In genomic region chr11:107509631-107510338, GRCm38 (mm10) we compare ENCODE assay signal across 8 mouse cellular contexts. TPM values are rescaled to one million over a fixed set of nuclear protein-coding genes. Genes with fewer than 3 reads are reported as not detected.
A peak's percentile ranks its signal among the peaks of the same experiment; 100 is the strongest.
DNase-seq lines count a peak whose midpoint lies in the region; ATAC-seq and TF ChIP-seq lines count a peak whose summit lies in the region.

No protein-coding gene starts in this region.

- H3K4me1 ChIP-seq in MEL (ENCODE audit: control insufficient read depth in 1 of 2, insufficient read depth in 2 of 2, low read length in 2 of 2): peaks cover 0 to 4% of the 10 kb centered on the region in 2 experiments; a peak in 2 of 4 replicates
- peaks cover 15% of the 10 kb centered on the region for H3K4me1 ChIP-seq in liver, embryonic 11.5 days (replicated peaks; ENCODE audit: control insufficient read depth, insufficient read depth, low read length)

- H3K4me3 ChIP-seq in MEL (ENCODE audit: control insufficient read depth in 1 of 2, insufficient read depth in 1 of 2, low read depth in 2 of 2, low read length in 2 of 2): peak overlapping the region; percentile 10 to 49; a peak in 3 of 4 replicates
- H3K4me3 ChIP-seq in liver, embryonic 11.5 days (ENCODE audit: low read depth, low read length): no peak overlapping the region

- no peaks in the 10 kb centered on the region for H3K27me3 ChIP-seq in MEL (ENCODE audit: control insufficient read depth in 1 of 2, insufficient read depth in 2 of 2, low read length in 2 of 2)
- H3K27me3 ChIP-seq in liver, embryonic 11.5 days (replicated peaks; ENCODE audit: control insufficient read depth, insufficient read depth, low read length): no peaks in the 10 kb centered on the region

- TF ChIP-seq CTCF in MEL (IDR thresholded peaks at IDR 0.05 in 2 of 3, conservative IDR thresholded peaks at IDR 0.05 in 1 of 3; ENCODE audit: control insufficient read depth in 1 of 3, insufficient read depth in 1 of 3, low read depth in 2 of 3, low read length in 3 of 3, poor library complexity in 1 of 3, severe bottlenecking in 1 of 3): peak; percentile 39 to 65 (median 53)

- peak overlapping the region; percentile 62 for H3K4me2 ChIP-seq in liver, embryonic 11.5 days

- H3K9ac ChIP-seq in MEL (ENCODE audit: control insufficient read depth, low read depth, low read length, poor library complexity, severe bottlenecking): peak overlapping the region; percentile 12; the same call in 1 of the 2 replicates
- no peak overlapping the region for H3K9ac ChIP-seq in liver, embryonic 11.5 days (ENCODE audit: low read depth, low read length)

- WGBS in liver, embryonic 11.5 days: 21% methylated on average over 11 of the region's 11 CpGs

- TF ChIP-seq EP300 in MEL (IDR thresholded peaks at IDR 0.05; ENCODE audit: low read depth in 1 of 2, low read length in 2 of 2): no peak

- no peak for TF ChIP-seq POLR2A in MEL (IDR thresholded peaks at IDR 0.05; ENCODE audit: control insufficient read depth in 1 of 2, insufficient read depth in 1 of 2, low read depth in 1 of 2, low read length in 2 of 2, poor library complexity in 1 of 2)

- H3K27ac ChIP-seq in MEL (ENCODE audit: control insufficient read depth, low read depth, low read length): no peak overlapping the region
- H3K27ac ChIP-seq in liver, embryonic 11.5 days (ENCODE audit: low read depth, low read length): no peak overlapping the region

- no peak; the same call in 1 of the 2 replicates for TF ChIP-seq RAD21 in MEL (IDR thresholded peaks at IDR 0.05; ENCODE audit: low read depth, low read length)

- H3K9me3 ChIP-seq in MEL (replicated peaks; ENCODE audit: insufficient read depth, low read length): no peaks in the 10 kb centered on the region
- H3K9me3 ChIP-seq in liver, embryonic 11.5 days (ENCODE audit: control insufficient read depth, low read length): no peaks in the 10 kb centered on the region

- H3K79me2 ChIP-seq in MEL (ENCODE audit: control insufficient read depth, insufficient read depth, low read length, poor library complexity): no peaks in the 10 kb centered on the region

- ATAC-seq in liver, embryonic 11.5 days (replicated peaks; ENCODE audit: low FRiP score): 0 out of 2 replicates have a peak, but pooled peaks have one; percentile 41

- DNase-seq in cerebellum, postnatal 10 days: peak; percentile 47 to 53
- DNase-seq in cerebellum, adult 11 months: no peak
- peak; percentile 67 for DNase-seq in MEL (ENCODE audit: low read depth, low spot score)
- DNase-seq in forelimb bud, embryonic 11.5 days (ENCODE audit: low read depth, low spot score): peak; percentile 14
- no peak for DNase-seq in liver, embryonic 11.5 days (ENCODE audit: low spot score)
- peak; percentile 29 for DNase-seq in retina, adult 2 months (ENCODE audit: low read depth, low spot score)
- no peak for DNase-seq in right cerebral cortex, postnatal 36 days (ENCODE audit: low spot score in 2 of 2)
- no peak for DNase-seq in cerebellum, adult 9-11 months

- peaks cover 0 to 3% of the 10 kb centered on the region in 2 experiments; a peak in 2 of 4 replicates for H3K36me3 ChIP-seq in MEL (ENCODE audit: control insufficient read depth in 1 of 2, insufficient read depth in 2 of 2, low read length in 2 of 2)
- H3K36me3 ChIP-seq in liver, embryonic 11.5 days (ENCODE audit: control insufficient read depth, insufficient read depth, low read length): no peaks in the 10 kb centered on the region

TF ChIP-seq in MEL, 35 proteins besides CTCF, POLR2A, EP300 and RAD21:
- TF ChIP-seq CHD2 (IDR thresholded peaks at IDR 0.05; ENCODE audit: low read length) (peak; percentile 56; the same call in 1 of the 2 replicates), BHLHE40 (IDR thresholded peaks at IDR 0.05; ENCODE audit: borderline replicate concordance, low read depth, low read length) (peak; percentile 85; the same call in 1 of the 2 replicates), CHD1 (IDR thresholded peaks at IDR 0.05; ENCODE audit: low read depth, low read length) (no peak), SIN3A (IDR thresholded peaks at IDR 0.05; ENCODE audit: low read length) (no peak), GATA1 (IDR thresholded peaks at IDR 0.05; ENCODE audit: low read depth, low read length) (no peak)

RNA-seq across cellular contexts. Expression of gene Psmd12, which starts 30.5 kb away (rescaled TPM):
- 149 and 173 TPM in 2 replicates for total RNA-seq in MEL (2012; rRNA removed)
- polyA plus RNA-seq in MEL (2012; ENCODE audit: insufficient read depth in 1 of 2, insufficient read length in 2 of 2, low read depth in 1 of 2, low replicate concordance in 2 of 2, missing spikeins in 1 of 2): 100 to 1,000 TPM; 139 to 437 TPM
- polyA plus RNA-seq in liver, embryonic 11.5 days (2014; fragmentation: Nextera tagmentation; extraction: Ambion mirVana): 222 and 237 TPM in 2 replicates

RNA-seq across cellular contexts. Expression of gene Helz, which starts 37.9 kb away (rescaled TPM):
- 15.1 and 16.0 TPM in 2 replicates for total RNA-seq in MEL (2012; rRNA removed)
- polyA plus RNA-seq in MEL (2012; ENCODE audit: insufficient read depth in 1 of 2, insufficient read length in 2 of 2, low read depth in 1 of 2, low replicate concordance in 2 of 2, missing spikeins in 1 of 2): 10 to 100 TPM; 39.9 to 41.0 TPM
- polyA plus RNA-seq in liver, embryonic 11.5 days (2014; fragmentation: Nextera tagmentation; extraction: Ambion mirVana): 19.9 TPM in 2 replicates

RNA-seq across cellular contexts. Expression of gene Pitpnc1, which starts 39.3 kb away (rescaled TPM):
- 19.3 and 31.9 TPM in 2 replicates for total RNA-seq in MEL (2012; rRNA removed)
- 10 to 100 TPM in 1 of 2 experiments, not detected in 1; 25.3 TPM for polyA plus RNA-seq in MEL (2012; ENCODE audit: insufficient read depth in 1 of 2, insufficient read length in 2 of 2, low read depth in 1 of 2, low replicate concordance in 2 of 2, missing spikeins in 1 of 2)
- polyA plus RNA-seq in liver, embryonic 11.5 days (2014; fragmentation: Nextera tagmentation; extraction: Ambion mirVana): 19.2 and 19.4 TPM in 2 replicates

Comparison
In these comparisons a context has a peak if more than half of its experiments do, and no peak if none do; other contexts are left out.
1. DNase-seq: peak in cerebellum, postnatal 10 days (2 of 2), MEL (single experiment), forelimb bud, embryonic 11.5 days (single experiment) and retina, adult 2 months (single experiment); none in cerebellum, adult 11 months (single experiment), liver, embryonic 11.5 days (single experiment), right cerebral cortex, postnatal 36 days (0 of 2) and cerebellum, adult 9-11 months (single experiment).